Mouse (Mus musculus) liver, embryonic 14.5 days (tissue): ENCODE measurements around the gene Rnf146.

Experiments
- CTCF ChIP-seq: IDR thresholded peaks from 2 replicates; pipeline ENCODE4 v1.5.1; 2016; ENCODE audit warnings: antibody characterized with exemption, low read depth, control low read depth
- EP300 ChIP-seq: IDR thresholded peaks from 2 replicates; pipeline ENCODE4 v1.6.1; 2016; ENCODE audit warnings: antibody characterized with exemption, low read depth

DNA sequence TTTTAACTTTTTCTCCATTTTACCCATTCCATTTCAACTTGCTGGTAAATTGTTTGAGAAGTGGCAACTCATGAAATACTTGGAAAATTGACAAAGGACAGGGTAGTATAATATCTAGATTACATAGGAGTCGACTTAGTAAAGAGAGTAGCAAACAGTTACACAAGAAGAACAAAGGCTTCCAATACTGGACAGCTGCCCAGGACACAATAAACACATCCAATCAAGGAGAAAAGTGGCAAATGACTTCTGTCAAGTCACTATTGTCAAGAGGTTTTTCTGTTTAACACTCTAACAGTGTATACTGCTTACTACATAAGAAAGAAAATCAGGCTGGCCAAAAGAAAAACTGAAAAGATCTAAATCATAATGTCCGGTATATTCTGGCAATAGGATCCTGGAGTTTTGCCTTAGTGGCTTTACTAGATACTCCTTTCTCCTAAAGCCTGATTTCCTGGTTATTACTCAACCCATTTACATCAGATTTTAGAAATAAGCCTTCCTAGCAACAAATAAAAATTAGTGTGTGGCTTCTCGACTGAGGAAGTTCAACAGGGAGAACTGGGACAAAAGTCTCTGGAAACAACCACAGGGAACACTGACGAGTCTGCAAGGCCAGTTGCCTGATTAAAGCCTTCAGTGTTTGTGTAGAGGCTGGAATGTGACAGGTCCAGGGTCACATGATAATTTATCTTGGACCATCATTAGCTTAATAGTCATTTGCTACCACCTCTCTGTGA is 50.6 kb downstream of the Rnf146 start:
- TF ChIP-seq CTCF (no peak), EP300 (no peak)
